Mouse (Mus musculus): ENCODE results near the gene Ptprm. TPM values are rescaled to one million over a fixed set of nuclear protein-coding genes. Genes with fewer than 3 reads are reported as not detected.

Ptprm gene
- polyA plus RNA-seq, 1 experiment from 2014 or later, result 10.6 TPM

- 67% methylated on average over 1 of the region's 1 CpGs for WGBS
- no peaks in the 10 kb centered on the region for H3K4me1 ChIP-seq
These were observed 174.8 kb downstream of the Ptprm start for GRCm38 (mm10) chr17:67179446-67179845.

GRCm38 (mm10) chr17:67178686-67179265, 175.5 kb downstream of the Ptprm start:
- WGBS, result 62% methylated on average over 5 of the region's 5 CpGs

More at GRCm38 (mm10) chr17:67179446-67179845, 174.8 kb downstream of the Ptprm start:
- peaks cover 2% of the 10 kb centered on the region; the same call in 1 of the 2 replicates for H3K9me3 ChIP-seq
- H3K27ac ChIP-seq (replicated peaks), result no peak overlapping the region
- H3K4me3 ChIP-seq, result no peak overlapping the region
- H3K27me3 ChIP-seq (replicated peaks; ENCODE audit: low read depth, poor library complexity, severe bottlenecking), result no peaks in the 10 kb centered on the region
- no peaks in the 10 kb centered on the region for H3K36me3 ChIP-seq (replicated peaks)
- no peak for DNase-seq (ENCODE audit: low spot score)

GRCm38 (mm10) chr17:67175836-67176235, 178.4 kb downstream of the Ptprm start:
- peaks cover 5% of the 10 kb centered on the region for H3K4me1 ChIP-seq
- no peak overlapping the region for H3K4me3 ChIP-seq
- 59% methylated on average over 2 of the region's 2 CpGs for WGBS
- H3K9me3 ChIP-seq, result peaks cover 2% of the 10 kb centered on the region; the same call in 1 of the 2 replicates
- no peaks in the 10 kb centered on the region for H3K36me3 ChIP-seq (replicated peaks)
- H3K27me3 ChIP-seq (replicated peaks; ENCODE audit: low read depth, poor library complexity, severe bottlenecking), result no peaks in the 10 kb centered on the region
- H3K27ac ChIP-seq (replicated peaks), result no peak overlapping the region
- DNase-seq (ENCODE audit: low spot score), result peak; percentile 44

More at GRCm38 (mm10) chr17:67178686-67179265, 175.5 kb downstream of the Ptprm start:
- Histone ChIP-seq H3K27ac (replicated peaks) (no peak overlapping the region), H3K27me3 (replicated peaks; ENCODE audit: low read depth, poor library complexity, severe bottlenecking) (no peaks in the 10 kb centered on the region), H3K9me3 (peaks cover 2% of the 10 kb centered on the region; the same call in 1 of the 2 replicates), H3K4me1 (no peaks in the 10 kb centered on the region), H3K4me3 (no peak overlapping the region), H3K36me3 (replicated peaks) (no peaks in the 10 kb centered on the region)
- DNase-seq (ENCODE audit: low spot score), result peak; percentile 31

- Histone ChIP-seq H3K27ac (replicated peaks) (no peak overlapping the region), H3K27me3 (replicated peaks; ENCODE audit: low read depth, poor library complexity, severe bottlenecking) (no peaks in the 10 kb centered on the region), H3K9me3 (no peaks in the 10 kb centered on the region), H3K4me1 (peaks cover 8% of the 10 kb centered on the region), H3K36me3 (replicated peaks) (no peaks in the 10 kb centered on the region), H3K4me3 (no peak overlapping the region)
- WGBS, result 89% methylated on average over 2 of the region's 2 CpGs
- no peak for DNase-seq (ENCODE audit: low spot score)
These were observed 182.9 kb downstream of the Ptprm start for GRCm38 (mm10) chr17:67171353-67171752.

GRCm38 (mm10) chr17:67170696-67171095, 183.6 kb downstream of the Ptprm start:
- Histone ChIP-seq H3K4me3 (no peak overlapping the region), H3K36me3 (replicated peaks) (no peaks in the 10 kb centered on the region), H3K4me1 (peaks cover 8% of the 10 kb centered on the region), H3K9me3 (no peaks in the 10 kb centered on the region), H3K27me3 (replicated peaks; ENCODE audit: low read depth, poor library complexity, severe bottlenecking) (no peaks in the 10 kb centered on the region), H3K27ac (replicated peaks) (no peak overlapping the region)
- WGBS, result 85% methylated on average over 7 of the region's 7 CpGs
- no peak for DNase-seq (ENCODE audit: low spot score)

- H3K36me3 ChIP-seq (replicated peaks), result no peaks in the 10 kb centered on the region
- no peak overlapping the region for H3K27ac ChIP-seq (replicated peaks)
- no peak for DNase-seq (ENCODE audit: low spot score)
- H3K4me1 ChIP-seq, result peaks cover 15% of the 10 kb centered on the region
- no peak overlapping the region for H3K4me3 ChIP-seq
- no peaks in the 10 kb centered on the region for H3K27me3 ChIP-seq (replicated peaks; ENCODE audit: low read depth, poor library complexity, severe bottlenecking)
- no peaks in the 10 kb centered on the region for H3K9me3 ChIP-seq
- 89% methylated on average over 2 of the region's 2 CpGs for WGBS
These were observed 188.4 kb downstream of the Ptprm start for GRCm38 (mm10) chr17:67165876-67166275.

- H3K9me3 ChIP-seq, result no peaks in the 10 kb centered on the region
These were observed 194.6 kb downstream of the Ptprm start for GRCm38 (mm10) chr17:67159611-67160010.

GRCm38 (mm10) chr17:67157089-67157752, 197.0 kb downstream of the Ptprm start:
- Histone ChIP-seq H3K27ac (replicated peaks) (no peak overlapping the region), H3K9me3 (no peaks in the 10 kb centered on the region), H3K27me3 (replicated peaks; ENCODE audit: low read depth, poor library complexity, severe bottlenecking) (no peaks in the 10 kb centered on the region), H3K4me3 (no peak overlapping the region), H3K4me1 (0 out of 2 replicates have a peak, but pooled peaks cover 2% of the 10 kb centered on the region), H3K36me3 (replicated peaks) (no peaks in the 10 kb centered on the region)
- DNase-seq (ENCODE audit: low spot score), result no peak
- 92% methylated on average over 7 of the region's 7 CpGs for WGBS

More at GRCm38 (mm10) chr17:67159611-67160010, 194.6 kb downstream of the Ptprm start:
- WGBS, result 81% methylated on average over 8 of the region's 8 CpGs
- no peak for DNase-seq (ENCODE audit: low spot score)
- Histone ChIP-seq H3K4me1 (peaks cover 11% of the 10 kb centered on the region), H3K4me3 (no peak overlapping the region), H3K27ac (replicated peaks) (no peak overlapping the region), H3K36me3 (replicated peaks) (no peaks in the 10 kb centered on the region), H3K27me3 (replicated peaks; ENCODE audit: low read depth, poor library complexity, severe bottlenecking) (no peaks in the 10 kb centered on the region)

- 90% methylated on average over 3 of the region's 3 CpGs for WGBS
- Histone ChIP-seq H3K9me3 (no peaks in the 10 kb centered on the region), H3K4me3 (no peak overlapping the region), H3K27me3 (replicated peaks; ENCODE audit: low read depth, poor library complexity, severe bottlenecking) (no peaks in the 10 kb centered on the region), H3K36me3 (replicated peaks) (no peaks in the 10 kb centered on the region), H3K4me1 (no peaks in the 10 kb centered on the region), H3K27ac (replicated peaks) (no peak overlapping the region)
- DNase-seq (ENCODE audit: low spot score), result no peak
These were observed 202.0 kb downstream of the Ptprm start for GRCm38 (mm10) chr17:67152218-67152617.

GRCm38 (mm10) chr17:67150441-67150840, 203.8 kb downstream of the Ptprm start:
- Histone ChIP-seq H3K27me3 (replicated peaks; ENCODE audit: low read depth, poor library complexity, severe bottlenecking) (no peaks in the 10 kb centered on the region), H3K4me3 (no peak overlapping the region), H3K4me1 (no peaks in the 10 kb centered on the region), H3K9me3 (no peaks in the 10 kb centered on the region), H3K36me3 (replicated peaks) (no peaks in the 10 kb centered on the region), H3K27ac (replicated peaks) (no peak overlapping the region)
- 79% methylated on average over 2 of the region's 2 CpGs for WGBS
- no peak for DNase-seq (ENCODE audit: low spot score)

- Histone ChIP-seq H3K27me3 (replicated peaks; ENCODE audit: low read depth, poor library complexity, severe bottlenecking) (no peaks in the 10 kb centered on the region), H3K9me3 (no peaks in the 10 kb centered on the region), H3K4me1 (no peaks in the 10 kb centered on the region), H3K27ac (replicated peaks) (no peak overlapping the region), H3K36me3 (replicated peaks) (no peaks in the 10 kb centered on the region), H3K4me3 (no peak overlapping the region)
- DNase-seq (ENCODE audit: low spot score), result no peak
- WGBS, result 88% methylated on average over 4 of the region's 4 CpGs
These were observed 212.0 kb downstream of the Ptprm start for GRCm38 (mm10) chr17:67142183-67142756.

GRCm38 (mm10) chr17:67140502-67140901, 213.8 kb downstream of the Ptprm start:
- WGBS, result 29% methylated on average over 1 of the region's 1 CpGs
- no peaks in the 10 kb centered on the region for H3K27me3 ChIP-seq (replicated peaks; ENCODE audit: low read depth, poor library complexity, severe bottlenecking)
- peaks cover 5% of the 10 kb centered on the region for H3K4me1 ChIP-seq
- no peaks in the 10 kb centered on the region for H3K9me3 ChIP-seq
- H3K27ac ChIP-seq (replicated peaks), result no peak overlapping the region
- no peaks in the 10 kb centered on the region for H3K36me3 ChIP-seq (replicated peaks)
- no peak overlapping the region for H3K4me3 ChIP-seq
- DNase-seq (ENCODE audit: low spot score), result peak; percentile 35

- Histone ChIP-seq H3K36me3 (replicated peaks) (no peaks in the 10 kb centered on the region), H3K9me3 (no peaks in the 10 kb centered on the region), H3K27me3 (replicated peaks; ENCODE audit: low read depth, poor library complexity, severe bottlenecking) (no peaks in the 10 kb centered on the region), H3K4me3 (no peak overlapping the region), H3K27ac (replicated peaks) (no peak overlapping the region), H3K4me1 (peaks cover 6% of the 10 kb centered on the region)
- no peak for DNase-seq (ENCODE audit: low spot score)
- WGBS, result 79% methylated on average over 12 of the region's 12 CpGs
These were observed 215.3 kb downstream of the Ptprm start for GRCm38 (mm10) chr17:67138981-67139380.
